ENCODE assay signal across 24 mouse cellular contexts in the genomic region with DNA sequence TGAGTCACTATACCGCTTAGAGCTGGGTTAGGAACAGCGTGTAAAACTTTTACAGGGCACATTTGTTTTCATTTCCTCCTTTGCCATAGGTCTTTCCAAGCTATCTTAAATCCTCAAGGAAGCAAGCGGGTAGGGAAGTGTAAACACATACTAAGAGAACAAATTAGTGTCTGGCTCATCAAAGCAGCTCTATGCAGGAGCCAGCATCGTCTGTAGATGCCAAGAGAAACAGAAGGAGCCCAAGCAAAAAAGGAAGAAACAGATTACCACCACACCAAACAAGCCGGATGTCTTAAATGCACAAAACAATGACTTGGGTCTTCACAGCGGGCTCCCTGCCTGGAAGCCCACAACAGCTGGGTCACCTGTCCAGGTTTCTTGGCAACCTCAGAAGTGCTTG. TPM values are rescaled to one million over a fixed set of nuclear protein-coding genes. Genes with fewer than 3 reads are reported as not detected.
"Had no signal": no experiment of that assay in that cellular context is flagged by ENCODE, and none has a peak within 500 bp of the region (broad histone marks: within the 10 kb centered on the region; RNA-seq: fewer than 3 reads in every experiment).

No protein-coding gene starts in this region.

- H3K4me2 ChIP-seq: kidney, embryonic 15.5 days; limb, embryonic 13.5 days; neural tube, embryonic 15.5 days; stomach, embryonic 15.5 days had no signal

- H3K4me3 ChIP-seq: kidney, embryonic 15.5 days; limb, embryonic 13.5 days; midbrain, embryonic 10.5 days; myocyte; neural tube, embryonic 15.5 days; stomach, embryonic 15.5 days had no signal

- DNase-seq: kidney, adult 2 months; kidney, postnatal 14 days; layer of hippocampus, adult 9-11 months; layer of hippocampus, postnatal 36 days; lung, adult 18-20 months; lung, postnatal 4 days; midbrain, embryonic 14.5 days; thymus, adult 2 months; thymus, postnatal 25 days had no signal

- H3K27ac ChIP-seq: kidney, embryonic 15.5 days; limb, embryonic 13.5 days; liver, embryonic 14.5 days; midbrain, embryonic 10.5 days; neural tube, embryonic 15.5 days; stomach, embryonic 15.5 days had no signal

- H3K36me3 ChIP-seq: neural tube, embryonic 15.5 days; stomach, embryonic 15.5 days had no signal

- H3K9ac ChIP-seq: kidney, embryonic 15.5 days; limb, embryonic 13.5 days; liver, embryonic 14.5 days; neural tube, embryonic 15.5 days; stomach, embryonic 15.5 days had no signal

- H3K27me3 ChIP-seq: kidney, embryonic 15.5 days; limb, embryonic 13.5 days; neural tube, embryonic 15.5 days; stomach, embryonic 15.5 days had no signal

- H3K9me3 ChIP-seq: kidney, embryonic 15.5 days; limb, embryonic 13.5 days; midbrain, embryonic 10.5 days; neural tube, embryonic 15.5 days; stomach, embryonic 15.5 days had no signal

RNA-seq across cellular contexts. Expression of a gene that starts 9.0 kb away (rescaled TPM):
- total RNA-seq: layer of hippocampus, adult 18-20 months; layer of hippocampus, postnatal 36 days; left cerebral cortex, adult 8-10 months; left cerebral cortex, postnatal 25 days; liver, adult 2 months; megakaryocyte, adult 5-6 weeks had no signal
- polyA plus RNA-seq: kidney, adult 2 months; kidney, embryonic 15.5 days; limb, embryonic 13.5 days; liver, adult 2 months; liver, embryonic 14.5 days; lung, embryonic 16.5 days; midbrain, embryonic 10.5 days; midbrain, embryonic 14.5 days; neural tube, embryonic 11.5 days; neural tube, embryonic 15.5 days; stomach, embryonic 15.5 days; thymus, adult 2 months; urinary bladder, adult 2 months had no signal
